Mouse (Mus musculus) lung, postnatal 0 days (tissue): ENCODE results near the gene Slc52a3.

Experiments
- CTCF ChIP-seq: IDR thresholded peaks from 2 replicates; pipeline ENCODE4 v1.5.1; 2016; ENCODE audit warnings: antibody characterized with exemption, mild to moderate bottlenecking
- EP300 ChIP-seq: IDR thresholded peaks from 2 replicates; pipeline ENCODE4 v1.6.1; 2016; ENCODE audit warnings: antibody characterized with exemption, mild to moderate bottlenecking, control low read depth

DNA sequence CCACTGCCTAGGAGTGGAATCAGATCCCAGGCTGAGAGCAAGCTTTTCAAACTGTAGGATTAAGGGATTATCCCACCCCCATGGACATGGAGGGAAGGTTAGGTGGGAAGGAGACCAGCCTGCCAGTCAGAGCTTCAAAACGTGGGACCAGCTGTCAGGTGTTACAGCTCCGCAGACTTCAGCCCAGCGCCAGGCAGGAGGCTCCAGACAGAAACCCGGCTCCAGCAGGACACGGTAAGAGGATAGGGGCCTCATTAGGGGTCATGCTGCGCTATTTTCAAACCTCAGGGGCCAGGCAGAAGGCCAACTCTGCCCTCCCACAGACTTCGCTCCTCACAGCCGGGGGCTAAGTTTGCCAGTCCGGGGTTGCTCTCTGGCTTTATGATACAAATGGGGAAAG, 32.3 kb upstream of the Slc52a3 start:
- TF ChIP-seq EP300 (no peak), CTCF (no peak)
